Mouse (Mus musculus) cerebellum, postnatal 14 days (tissue): ENCODE measurements at regions not wholly inside any gene's neighbourhood (a gene's known extent, or its start where the extent isn't known, plus 50 kb on each side); places are given as distances from the start of the nearest gene placed in this dataset.

Experiments used
- DNase-seq, 2 experiments: peaks; one replicate each; pipeline ENCODE4 v3.0.0; 2021; ENCODE audit warnings: mixed read lengths in 2 of 2

- peak; percentile 75 to 87 for DNase-seq
Measured at GRCm38 (mm10) chr1:27745200-27745599, 1034.9 kb downstream of the Gm597 start.
